Mouse (Mus musculus): ENCODE results near the gene Man1a2. TPM values are rescaled to one million over a fixed set of nuclear protein-coding genes. Genes with fewer than 3 reads are reported as not detected.

Gene Man1a2
- 37.9 and 43.1 TPM in 2 replicates for polyA plus RNA-seq (2015; fragmentation: Nextera tagmentation; extraction: Ambion mirVana)

GRCm38 (mm10) chr3:100685087-100685762 is at the start of gene Man1a2:
Man1a2 (minus strand) TSS chr3:100685503.
- peak within 1 kb of the TSS; percentile 96 for H3K4me3 ChIP-seq (ENCODE audit: low read length)
- H3K27me3 ChIP-seq (ENCODE audit: control insufficient read depth, insufficient read depth, low read length), result no peaks in the 10 kb centered on the region
- ATAC-seq (replicated peaks; ENCODE audit: extremely low read depth, insufficient read depth, low FRiP score), result peak; percentile 92
- WGBS, result under 1% methylated on average over 87 of the region's 92 CpGs
- H3K9me3 ChIP-seq (replicated peaks; ENCODE audit: control insufficient read depth, low read length), result no peaks in the 10 kb centered on the region
- peak within 1 kb of the TSS; percentile 92 for H3K4me2 ChIP-seq (ENCODE audit: low read depth, low read length)
- H3K4me1 ChIP-seq (ENCODE audit: control insufficient read depth, insufficient read depth, low read length), result peaks cover 24% of the 10 kb centered on the region
- H3K9ac ChIP-seq (ENCODE audit: low read length), result peak within 1 kb of the TSS; percentile 96
- peak within 1 kb of the TSS; percentile 97 for H3K27ac ChIP-seq (ENCODE audit: low read length)
- H3K36me3 ChIP-seq (ENCODE audit: control insufficient read depth, insufficient read depth), result no peaks in the 10 kb centered on the region

- 75% methylated on average over 12 of the region's 12 CpGs for WGBS
- Histone ChIP-seq H3K4me2 (ENCODE audit: low read depth, low read length) (no peak overlapping the region), H3K27ac (ENCODE audit: low read length) (no peak overlapping the region), H3K9me3 (replicated peaks; ENCODE audit: control insufficient read depth, low read length) (no peaks in the 10 kb centered on the region), H3K27me3 (ENCODE audit: control insufficient read depth, insufficient read depth, low read length) (no peaks in the 10 kb centered on the region), H3K36me3 (ENCODE audit: control insufficient read depth, insufficient read depth) (no peaks in the 10 kb centered on the region), H3K4me1 (ENCODE audit: control insufficient read depth, insufficient read depth, low read length) (no peaks in the 10 kb centered on the region), H3K9ac (ENCODE audit: low read length) (no peak overlapping the region), H3K4me3 (ENCODE audit: low read length) (no peak overlapping the region)
- ATAC-seq (replicated peaks; ENCODE audit: extremely low read depth, insufficient read depth, low FRiP score), result no peak
These were observed 49.3 kb upstream of the Man1a2 start for GRCm38 (mm10) chr3:100734482-100735154.

GRCm38 (mm10) chr3:100731896-100732295 is 46.6 kb upstream of the Man1a2 start:
- no peak overlapping the region for H3K27ac ChIP-seq (ENCODE audit: low read length)
- no peak overlapping the region for H3K9ac ChIP-seq (ENCODE audit: low read length)
- ATAC-seq (replicated peaks; ENCODE audit: extremely low read depth, insufficient read depth, low FRiP score), result no peak
- no peaks in the 10 kb centered on the region for H3K36me3 ChIP-seq (ENCODE audit: control insufficient read depth, insufficient read depth)
- no peaks in the 10 kb centered on the region for H3K27me3 ChIP-seq (ENCODE audit: control insufficient read depth, insufficient read depth, low read length)
- no peak overlapping the region for H3K4me3 ChIP-seq (ENCODE audit: low read length)
- no peak overlapping the region for H3K4me2 ChIP-seq (ENCODE audit: low read depth, low read length)
- 90% methylated on average over 11 of the region's 11 CpGs for WGBS
- H3K9me3 ChIP-seq (replicated peaks; ENCODE audit: control insufficient read depth, low read length), result no peaks in the 10 kb centered on the region
- H3K4me1 ChIP-seq (ENCODE audit: control insufficient read depth, insufficient read depth, low read length), result no peaks in the 10 kb centered on the region

GRCm38 (mm10) chr3:100731347-100731746 is 46.0 kb upstream of the Man1a2 start:
- Histone ChIP-seq H3K4me1 (ENCODE audit: control insufficient read depth, insufficient read depth, low read length) (no peaks in the 10 kb centered on the region), H3K4me2 (ENCODE audit: low read depth, low read length) (no peak overlapping the region), H3K9me3 (replicated peaks; ENCODE audit: control insufficient read depth, low read length) (no peaks in the 10 kb centered on the region), H3K9ac (ENCODE audit: low read length) (no peak overlapping the region), H3K4me3 (ENCODE audit: low read length) (no peak overlapping the region), H3K27ac (ENCODE audit: low read length) (no peak overlapping the region), H3K27me3 (ENCODE audit: control insufficient read depth, insufficient read depth, low read length) (no peaks in the 10 kb centered on the region), H3K36me3 (ENCODE audit: control insufficient read depth, insufficient read depth) (no peaks in the 10 kb centered on the region)
- 89% methylated on average over 3 of the region's 3 CpGs for WGBS
- ATAC-seq (replicated peaks; ENCODE audit: extremely low read depth, insufficient read depth, low FRiP score), result no peak

GRCm38 (mm10) chr3:100728008-100728712 is 42.9 kb upstream of the Man1a2 start:
- WGBS, result 67% methylated on average over 4 of the region's 4 CpGs
- Histone ChIP-seq H3K9me3 (replicated peaks; ENCODE audit: control insufficient read depth, low read length) (peaks cover 8% of the 10 kb centered on the region), H3K4me2 (ENCODE audit: low read depth, low read length) (no peak overlapping the region), H3K4me1 (ENCODE audit: control insufficient read depth, insufficient read depth, low read length) (no peaks in the 10 kb centered on the region), H3K27me3 (ENCODE audit: control insufficient read depth, insufficient read depth, low read length) (no peaks in the 10 kb centered on the region), H3K36me3 (ENCODE audit: control insufficient read depth, insufficient read depth) (0 out of 2 replicates have a peak, but pooled peaks cover 3% of the 10 kb centered on the region), H3K4me3 (ENCODE audit: low read length) (no peak overlapping the region), H3K9ac (ENCODE audit: low read length) (no peak overlapping the region), H3K27ac (ENCODE audit: low read length) (peak overlapping the region; percentile 2; the same call in 1 of the 2 replicates)
- ATAC-seq (replicated peaks; ENCODE audit: extremely low read depth, insufficient read depth, low FRiP score), result no peak

- H3K4me2 ChIP-seq (ENCODE audit: low read depth, low read length), result no peak overlapping the region
- ATAC-seq (replicated peaks; ENCODE audit: extremely low read depth, insufficient read depth, low FRiP score), result no peak
- H3K27ac ChIP-seq (ENCODE audit: low read length), result no peak overlapping the region
- H3K9me3 ChIP-seq (replicated peaks; ENCODE audit: control insufficient read depth, low read length), result peaks cover 17% of the 10 kb centered on the region
- H3K36me3 ChIP-seq (ENCODE audit: control insufficient read depth, insufficient read depth), result 0 out of 2 replicates have a peak, but pooled peaks cover 3% of the 10 kb centered on the region
- H3K4me1 ChIP-seq (ENCODE audit: control insufficient read depth, insufficient read depth, low read length), result no peaks in the 10 kb centered on the region
- no peak overlapping the region for H3K9ac ChIP-seq (ENCODE audit: low read length)
- no peak overlapping the region for H3K4me3 ChIP-seq (ENCODE audit: low read length)
- WGBS, result 77% methylated on average over 11 of the region's 11 CpGs
- H3K27me3 ChIP-seq (ENCODE audit: control insufficient read depth, insufficient read depth, low read length), result no peaks in the 10 kb centered on the region
These were observed 40.8 kb upstream of the Man1a2 start for GRCm38 (mm10) chr3:100725960-100726674.

- 0 out of 2 replicates have a peak, but pooled peaks cover 3% of the 10 kb centered on the region for H3K36me3 ChIP-seq (ENCODE audit: control insufficient read depth, insufficient read depth)
- no peaks in the 10 kb centered on the region for H3K27me3 ChIP-seq (ENCODE audit: control insufficient read depth, insufficient read depth, low read length)
- H3K9ac ChIP-seq (ENCODE audit: low read length), result no peak overlapping the region
- no peak for ATAC-seq (replicated peaks; ENCODE audit: extremely low read depth, insufficient read depth, low FRiP score)
- H3K27ac ChIP-seq (ENCODE audit: low read length), result no peak overlapping the region
- no peak overlapping the region for H3K4me2 ChIP-seq (ENCODE audit: low read depth, low read length)
- H3K9me3 ChIP-seq (replicated peaks; ENCODE audit: control insufficient read depth, low read length), result peaks cover 17% of the 10 kb centered on the region
- H3K4me1 ChIP-seq (ENCODE audit: control insufficient read depth, insufficient read depth, low read length), result peaks cover 8% of the 10 kb centered on the region; the same call in 1 of the 2 replicates
- no peak overlapping the region for H3K4me3 ChIP-seq (ENCODE audit: low read length)
- WGBS, result 94% methylated on average over 5 of the region's 5 CpGs
These were observed 35.5 kb upstream of the Man1a2 start for GRCm38 (mm10) chr3:100720786-100721300.

- Histone ChIP-seq H3K4me3 (ENCODE audit: low read length) (no peak overlapping the region), H3K4me1 (ENCODE audit: control insufficient read depth, insufficient read depth, low read length) (peaks cover 25% of the 10 kb centered on the region), H3K36me3 (ENCODE audit: control insufficient read depth, insufficient read depth) (no peaks in the 10 kb centered on the region), H3K9ac (ENCODE audit: low read length) (no peak overlapping the region), H3K27me3 (ENCODE audit: control insufficient read depth, insufficient read depth, low read length) (no peaks in the 10 kb centered on the region), H3K9me3 (replicated peaks; ENCODE audit: control insufficient read depth, low read length) (no peaks in the 10 kb centered on the region), H3K27ac (ENCODE audit: low read length) (peak overlapping the region; percentile 60), H3K4me2 (ENCODE audit: low read depth, low read length) (no peak overlapping the region)
- no peak for ATAC-seq (replicated peaks; ENCODE audit: extremely low read depth, insufficient read depth, low FRiP score)
- WGBS, result 29% methylated on average over 7 of the region's 7 CpGs
These were observed 30.9 kb upstream of the Man1a2 start for GRCm38 (mm10) chr3:100716241-100716640.

Measured in heart, embryonic 16.5 days (tissue).